Mouse (Mus musculus): ENCODE measurements at regions not wholly inside any gene's neighbourhood (a gene's known extent, or its start where the extent isn't known, plus 50 kb on each side); places are given as distances from the start of the nearest gene placed in this dataset.

- no peak for TF ChIP-seq POLR2A (IDR thresholded peaks at IDR 0.05; ENCODE audit: low read depth, low read length)
- TF ChIP-seq CTCF (IDR thresholded peaks at IDR 0.05; ENCODE audit: borderline replicate concordance, insufficient read depth, low read length) = no peak
Observed at GRCm38 (mm10) chr8:126692711-126693110, 98.9 kb upstream of the Irf2bp2 start.

Measured in embryonic fibroblast, embryonic 13.5 days (primary cell).